Mouse (Mus musculus) kidney, adult 2 months (tissue): ENCODE results near the gene 5031439G07Rik. TPM values are rescaled to one million over a fixed set of nuclear protein-coding genes. Genes with fewer than 3 reads are reported as not detected.
"Not testable (repeated sequence)": the region's sequence is repeated elsewhere in the genome, so short reads cannot be mapped to it uniquely, and the experiment has no call there.

Experiments used
- DNase-seq: peaks from one replicate; pipeline ENCODE4 v3.0.0; 2021
- H3K27ac ChIP-seq: fragments of 200-500 bp; 2 replicates; pipeline ENCODE4 v1.5.1; 2012; ENCODE audit warnings: low read depth, low read length, control low read depth, inconsistent platforms; ENCODE audit not compliant: insufficient read depth
- H3K27me3 ChIP-seq: fragments of 200-500 bp; replicated peaks from 2 replicates; pipeline ENCODE4 v1.6.1; 2012; ENCODE audit warnings: mild to moderate bottlenecking, moderate library complexity, low read length, inconsistent platforms; ENCODE audit not compliant: control insufficient read depth, insufficient read depth
- H3K36me3 ChIP-seq: fragments of 200-500 bp; 2 replicates; pipeline ENCODE4 v1.6.1; 2012; ENCODE audit warnings: mild to moderate bottlenecking, moderate library complexity, low read length, inconsistent platforms; ENCODE audit not compliant: control insufficient read depth, insufficient read depth
- H3K4me1 ChIP-seq: fragments of 200-500 bp; 2 replicates; pipeline ENCODE4 v1.6.1; 2011; ENCODE audit warnings: low read length; ENCODE audit not compliant: control insufficient read depth, insufficient read depth
- H3K4me3 ChIP-seq: fragments of 200-500 bp; 2 replicates; pipeline ENCODE4 v1.5.1; 2011; ENCODE audit warnings: mild to moderate bottlenecking, low read depth, low read length, control low read depth; ENCODE audit not compliant: insufficient read depth
- CTCF ChIP-seq: fragments of 200-500 bp; conservative IDR thresholded peaks from 2 replicates; pipeline ENCODE4 v1.5.1; 2011; ENCODE audit warnings: low read depth, mild to moderate bottlenecking, control low read depth, low read length, moderate library complexity, mixed read lengths; ENCODE audit not compliant: insufficient read depth, insufficient read length
- POLR2A ChIP-seq: fragments of 200-500 bp; IDR thresholded peaks from one replicate; pipeline ENCODE4 v1.6.1; 2011; ENCODE audit warnings: low read depth, low read length, control low read depth
- WGBS: fragments of 180-500 bp; shearing (Covaris S2); methylation state at CpG from one replicate; pipeline ENCODE4 v1.1.7; 2018; 5-methylcytosine and 5-hydroxymethylcytosine counted together
- polyA plus RNA-seq: library from polyadenylated mRNA; depleted of rRNA; stranded (reverse); fragments of >200 nt; gene quantifications from 2 replicates; pipeline ENCODE4 v1.2.3, GENCODE M21; 2012; rRNA removed

5031439G07Rik gene
- polyA plus RNA-seq: 21.7 and 24.1 TPM in 2 replicates

GRCm38 (mm10) chr15:84987874-84988825 is at the start of gene 5031439G07Rik:
Gene 5031439G07Rik, minus strand, starts transcription at chr15:84988551.
- H3K27ac ChIP-seq: peak within 1 kb of the TSS; percentile 63
- WGBS: 2% methylated on average over 58 of the region's 59 CpGs

GRCm38 (mm10) chr15:85037343-85037690 is 49.0 kb upstream of the 5031439G07Rik start:
- Histone ChIP-seq H3K27ac (no peak overlapping the region), H3K27me3 (no peaks in the 10 kb centered on the region), H3K36me3 (no peaks in the 10 kb centered on the region), H3K4me3 (peak overlapping the region; percentile 74), H3K4me1 (0 out of 2 replicates have a peak, but pooled peaks cover 3% of the 10 kb centered on the region)
- TF ChIP-seq CTCF (no peak), POLR2A (no peak)
- DNase-seq: no peak
- 2% methylated on average over 8 of the region's 8 CpGs for WGBS

More at GRCm38 (mm10) chr15:84987874-84988825, at the start of gene 5031439G07Rik:
- TF ChIP-seq POLR2A (peak; percentile 5), CTCF (no peak)
- Histone ChIP-seq H3K27me3 (no peaks in the 10 kb centered on the region), H3K36me3 (no peaks in the 10 kb centered on the region), H3K4me3 (peak within 1 kb of the TSS; percentile 90), H3K4me1 (no peaks in the 10 kb centered on the region; the same call in 1 of the 2 replicates)
- peak; percentile 98 for DNase-seq

GRCm38 (mm10) chr15:85036566-85037342 is 48.4 kb upstream of the 5031439G07Rik start:
- Histone ChIP-seq H3K27me3 (no peaks in the 10 kb centered on the region), H3K27ac (no peak overlapping the region), H3K4me1 (0 out of 2 replicates have a peak, but pooled peaks cover 3% of the 10 kb centered on the region), H3K36me3 (no peaks in the 10 kb centered on the region), H3K4me3 (peak overlapping the region; percentile 74)
- peak; percentile 99 for DNase-seq
- WGBS: under 1% methylated on average over 75 of the region's 75 CpGs
- TF ChIP-seq POLR2A (peak; percentile 16), CTCF (no peak)

GRCm38 (mm10) chr15:85033916-85034315 is 45.6 kb upstream of the 5031439G07Rik start:
- H3K4me1 ChIP-seq, H3K4me3 ChIP-seq, H3K27ac ChIP-seq, H3K27me3 ChIP-seq, H3K36me3 ChIP-seq: not testable (repeated sequence)
- 24% methylated on average over 7 of the region's 7 CpGs for WGBS
- DNase-seq: peak; percentile 60

GRCm38 (mm10) chr15:85031866-85032265 is 43.5 kb upstream of the 5031439G07Rik start:
- Histone ChIP-seq H3K36me3 (no peaks in the 10 kb centered on the region), H3K4me3 (no peak overlapping the region), H3K4me1 (no peaks in the 10 kb centered on the region), H3K27me3 (no peaks in the 10 kb centered on the region), H3K27ac (no peak overlapping the region)
- WGBS: 34% methylated on average over 3 of the region's 3 CpGs
- TF ChIP-seq CTCF (no peak), POLR2A (no peak)
- DNase-seq: peak; percentile 44

DNA sequence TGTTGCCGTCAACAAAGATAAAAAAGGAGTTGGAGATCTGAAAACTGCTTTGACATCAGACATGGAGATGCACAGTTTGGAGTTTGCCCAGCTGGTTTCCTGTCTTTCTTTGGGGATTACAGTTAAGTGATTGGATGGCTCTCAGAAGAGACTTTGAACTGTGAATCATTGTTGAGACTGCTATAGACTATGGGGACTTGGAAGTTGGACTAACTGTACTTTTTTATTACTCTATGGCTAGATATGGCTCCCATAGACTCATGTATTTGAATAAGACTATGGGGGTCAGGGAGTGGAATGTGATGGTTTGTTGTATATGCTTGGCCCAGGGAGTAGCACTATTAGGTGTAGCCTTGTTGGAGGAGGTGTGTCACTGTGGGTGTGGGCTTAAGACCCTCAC is 42.3 kb upstream of the 5031439G07Rik start:
- WGBS: 36% methylated on average over 1 of the region's 1 CpGs
- not testable (repeated sequence) for H3K27me3 ChIP-seq, H3K4me3 ChIP-seq, H3K36me3 ChIP-seq, DNase-seq, H3K4me1 ChIP-seq, H3K27ac ChIP-seq

DNA sequence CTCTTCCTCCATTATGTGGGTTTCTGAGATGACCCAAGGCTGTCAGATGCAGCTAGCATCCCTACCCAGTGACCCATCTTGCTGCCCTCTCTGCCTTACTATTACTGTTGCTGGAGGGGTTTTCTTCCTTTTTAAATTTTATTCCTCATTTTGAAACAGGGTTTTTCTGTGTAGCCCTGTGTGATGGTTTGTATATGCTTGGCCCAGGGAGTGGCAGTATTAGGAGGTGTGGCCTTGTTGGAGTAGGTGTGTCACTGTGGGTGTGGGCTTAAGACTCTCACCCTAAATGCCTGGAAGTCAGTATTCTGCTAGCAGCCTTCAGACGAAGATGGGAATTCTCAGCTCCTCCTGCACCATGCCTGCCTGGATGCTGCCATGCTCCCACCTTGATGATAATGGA is 40.3 kb upstream of the 5031439G07Rik start, which contains the start of gene Fam118a:
Gene Fam118a (plus strand): TSS at position 301 of the 400 bp plus-strand sequence.
- H3K27me3 ChIP-seq, H3K27ac ChIP-seq, H3K4me3 ChIP-seq, DNase-seq, H3K4me1 ChIP-seq, H3K36me3 ChIP-seq: not testable (repeated sequence)
- 67% methylated on average over 1 of the region's 1 CpGs for WGBS
